In genomic region chrX:17571271-17571620, GRCm38 (mm10) we compare ENCODE assay signal across 8 mouse cellular contexts. TPM values are rescaled to one million over a fixed set of nuclear protein-coding genes. Genes with fewer than 3 reads are reported as not detected.
DNase-seq lines count a peak whose midpoint lies in the region; ATAC-seq and TF ChIP-seq lines count a peak whose summit lies in the region.

No protein-coding gene starts in this region.

- H3K4me1 ChIP-seq in embryonic facial prominence, embryonic 11.5 days (ENCODE audit: control insufficient read depth, insufficient read depth, low read length): no peaks in the 10 kb centered on the region
- no peaks in the 10 kb centered on the region for H3K4me1 ChIP-seq in hindbrain, postnatal 0 days (ENCODE audit: insufficient read depth, low read length)
- no peaks in the 10 kb centered on the region for H3K4me1 ChIP-seq in neural tube, embryonic 12.5 days

- no peak for DNase-seq in layer of hippocampus, adult 2 months (ENCODE audit: low spot score in 2 of 2)
- DNase-seq in layer of hippocampus, adult 11-12 months (ENCODE audit: low spot score): no peak
- DNase-seq in embryonic facial prominence, embryonic 11.5 days (ENCODE audit: low spot score): no peak
- DNase-seq in hindbrain, postnatal 0 days (ENCODE audit: low spot score): no peak
- no peak for DNase-seq in gastrocnemius, postnatal 14 days
- no peak for DNase-seq in adrenal gland, postnatal 36 days

- WGBS in embryonic facial prominence, embryonic 11.5 days: 35% methylated on average over 10 of the region's 10 CpGs
- WGBS in hindbrain, postnatal 0 days: 23% methylated on average over 10 of the region's 10 CpGs
- 25% methylated on average over 10 of the region's 10 CpGs for WGBS in neural tube, embryonic 12.5 days

- H3K36me3 ChIP-seq in embryonic facial prominence, embryonic 11.5 days (replicated peaks; ENCODE audit: control insufficient read depth, insufficient read depth, low read depth, low read length): no peaks in the 10 kb centered on the region
- H3K36me3 ChIP-seq in hindbrain, postnatal 0 days (ENCODE audit: insufficient read depth, low read length): no peaks in the 10 kb centered on the region
- H3K36me3 ChIP-seq in neural tube, embryonic 12.5 days: no peaks in the 10 kb centered on the region

- peak overlapping the region; percentile 68 for H3K4me3 ChIP-seq in layer of hippocampus, adult 2 months
- H3K4me3 ChIP-seq in embryonic facial prominence, embryonic 11.5 days (ENCODE audit: low read depth, low read length): peak overlapping the region; percentile 41
- peak overlapping the region; percentile 40 for H3K4me3 ChIP-seq in hindbrain, postnatal 0 days (ENCODE audit: low read length)
- H3K4me3 ChIP-seq in neural tube, embryonic 12.5 days: peak overlapping the region; percentile 39

- H3K9ac ChIP-seq in embryonic facial prominence, embryonic 11.5 days (replicated peaks; ENCODE audit: low read length): peak overlapping the region; percentile 63
- peak overlapping the region; percentile 57; the same call in 1 of the 2 replicates for H3K9ac ChIP-seq in hindbrain, postnatal 0 days (replicated peaks; ENCODE audit: low read length)
- H3K9ac ChIP-seq in neural tube, embryonic 12.5 days: no peak overlapping the region

- H3K9me3 ChIP-seq in embryonic facial prominence, embryonic 11.5 days (replicated peaks; ENCODE audit: control insufficient read depth, low read length): no peaks in the 10 kb centered on the region
- H3K9me3 ChIP-seq in hindbrain, postnatal 0 days (ENCODE audit: low read length): no peaks in the 10 kb centered on the region
- no peaks in the 10 kb centered on the region for H3K9me3 ChIP-seq in neural tube, embryonic 12.5 days

- H3K27me3 ChIP-seq in embryonic facial prominence, embryonic 11.5 days (ENCODE audit: control insufficient read depth, insufficient read depth, low read length): no peaks in the 10 kb centered on the region
- no peaks in the 10 kb centered on the region for H3K27me3 ChIP-seq in hindbrain, postnatal 0 days (ENCODE audit: insufficient read depth, low read length)
- H3K27me3 ChIP-seq in neural tube, embryonic 12.5 days (replicated peaks): no peaks in the 10 kb centered on the region

- no peak for ATAC-seq in embryonic facial prominence, embryonic 11.5 days (replicated peaks; ENCODE audit: insufficient number of reproducible peaks, low FRiP score, low TSS enrichment, low read depth)
- no peak for ATAC-seq in hindbrain, postnatal 0 days
- no peak for ATAC-seq in neural tube, embryonic 12.5 days (ENCODE audit: low FRiP score, low read depth)
- no peak for ATAC-seq in granulocyte monocyte progenitor cell, adult 5-6 weeks (replicated peaks; ENCODE audit: poor library complexity, severe bottlenecking)

- intact Hi-C loops in gastrocnemius, postnatal 14 days (cut with DNase I; ENCODE audit: low total_unique reads): no loop called here

- peak overlapping the region; percentile 30 for H3K4me2 ChIP-seq in embryonic facial prominence, embryonic 11.5 days (ENCODE audit: low read depth, low read length)
- H3K4me2 ChIP-seq in hindbrain, postnatal 0 days (ENCODE audit: low read depth, low read length): peak overlapping the region; percentile 54
- peak overlapping the region; percentile 55 for H3K4me2 ChIP-seq in neural tube, embryonic 12.5 days (replicated peaks)

- H3K27ac ChIP-seq in layer of hippocampus, adult 2 months: peak overlapping the region; percentile 99
- H3K27ac ChIP-seq in embryonic facial prominence, embryonic 11.5 days (replicated peaks; ENCODE audit: low read depth, low read length): peak overlapping the region; percentile 57; the same call in 1 of the 2 replicates
- H3K27ac ChIP-seq in hindbrain, postnatal 0 days: peak overlapping the region; percentile 89
- peak overlapping the region; percentile 68 for H3K27ac ChIP-seq in neural tube, embryonic 12.5 days

- no peak for TF ChIP-seq CTCF in layer of hippocampus, adult 2 months (conservative IDR thresholded peaks at IDR 0.05)
- no peak for TF ChIP-seq CTCF in hindbrain, postnatal 0 days (IDR thresholded peaks at IDR 0.05; ENCODE audit: low read depth)

RNA-seq across cellular contexts. Expression of gene Fundc1, which starts 0.9 kb away (rescaled TPM):
- total RNA-seq in layer of hippocampus, adult 2 months (2021): 10 to 100 TPM; 44.7 to 45.6 TPM
- 65.0 and 78.1 TPM in 2 replicates for polyA plus RNA-seq in embryonic facial prominence, embryonic 11.5 days (2014; fragmentation: Nextera tagmentation; extraction: Ambion mirVana)
- total RNA-seq in hindbrain, postnatal 0 days (2014; rRNA removed): 31.4 and 31.5 TPM in 2 replicates
- polyA plus RNA-seq in hindbrain, postnatal 0 days (2015; fragmentation: Nextera tagmentation; extraction: Ambion mirVana): 55.1 and 59.3 TPM in 2 replicates
- polyA plus RNA-seq in neural tube, embryonic 12.5 days (2016; fragmentation: Nextera tagmentation; extraction: Ambion mirVana): 56.1 and 58.2 TPM in 2 replicates
- 10 to 100 TPM; 23.7 to 25.9 TPM for total RNA-seq in gastrocnemius, postnatal 14 days (2021)
- total RNA-seq in adrenal gland, postnatal 36 days (2021): 10 to 100 TPM; 45.0 to 66.1 TPM
- 33.0 and 36.1 TPM in 2 replicates for total RNA-seq in granulocyte monocyte progenitor cell, adult 5-6 weeks (2014; fragmentation: Nextera tagmentation)
- 38.0 and 54.8 TPM in 2 replicates for total RNA-seq in granulocyte monocyte progenitor cell, adult 5-6 weeks (2017)
